Mouse (Mus musculus) thymus, adult 18-20 months (tissue): ENCODE data around the gene Bend4.
A peak's percentile ranks its signal among the peaks of the same experiment; 100 is the strongest.

Experiments used
- DNase-seq, 2 experiments: peaks; one replicate each; pipeline ENCODE4 v3.0.0; 2022; ENCODE audit warnings: mixed read lengths in 2 of 2

Bend4 gene

DNA sequence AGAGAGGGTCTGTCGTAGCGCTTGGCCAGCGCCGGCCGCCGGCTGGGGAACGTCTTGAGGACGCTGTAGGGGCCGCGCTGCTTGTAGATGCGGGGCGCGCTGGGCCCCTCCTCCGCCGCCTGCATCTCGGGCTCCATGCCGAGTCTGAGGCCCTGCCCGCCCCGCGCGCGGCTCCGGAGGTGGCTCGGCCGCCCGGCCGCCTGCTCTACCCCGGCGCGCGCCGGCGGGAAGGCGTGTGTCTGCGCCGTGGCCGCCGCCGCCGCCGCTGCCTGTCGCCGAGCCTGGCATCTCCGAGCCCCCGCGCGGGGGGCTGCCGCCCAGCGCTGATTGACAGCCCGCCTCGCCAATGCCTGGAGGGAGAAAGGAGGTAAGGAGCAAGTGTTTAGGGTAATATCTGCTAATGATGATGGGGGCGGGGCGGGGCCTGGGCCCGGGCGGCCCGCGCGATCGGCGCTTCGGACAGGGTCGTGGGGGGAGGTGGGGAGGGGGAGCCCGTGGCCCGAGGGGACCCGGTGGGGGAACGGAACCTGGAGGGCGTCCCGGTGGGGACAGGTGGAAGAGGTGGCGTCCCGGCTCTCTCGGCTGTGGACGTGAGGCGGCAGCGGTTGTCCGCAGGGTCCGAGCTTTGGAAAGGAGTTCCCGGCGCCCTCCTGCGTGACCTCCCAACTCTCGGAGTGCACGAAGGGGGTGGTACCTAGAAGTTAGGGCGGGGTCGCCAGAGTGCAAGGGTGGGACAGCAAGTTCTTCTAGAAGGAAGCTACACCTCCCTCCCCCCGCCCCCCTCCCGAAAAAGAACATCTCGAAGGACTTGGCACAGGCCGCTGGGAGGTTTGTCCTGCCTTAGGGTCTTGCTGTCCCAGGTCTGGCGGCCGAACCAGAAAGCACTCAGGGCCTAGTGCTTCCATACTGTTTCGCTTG, at the start of gene Bend4:
Bend4 (minus strand) TSS at position 868 of the 918 bp plus-strand sequence.
- peak in 1 of 2 experiments; percentile 16 for DNase-seq

DNA sequence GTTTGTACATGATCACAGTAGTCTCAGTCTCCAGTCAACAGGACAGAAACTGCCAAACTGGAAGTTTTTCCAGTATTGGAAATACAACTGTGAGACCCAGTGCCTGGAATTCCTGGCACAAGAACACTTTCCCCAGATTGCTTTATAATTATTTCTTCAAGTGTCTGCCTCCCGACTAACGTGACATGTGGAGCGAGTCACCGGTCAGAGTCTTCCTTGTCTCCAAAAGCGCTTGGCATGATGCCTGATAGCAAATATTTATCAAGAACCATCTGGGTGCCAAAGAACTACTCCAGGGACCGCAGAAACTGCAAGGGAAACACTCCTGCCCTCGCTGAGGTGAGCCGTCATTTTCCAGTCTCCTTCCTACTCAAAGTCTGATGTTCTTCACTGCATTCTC, 45.6 kb upstream of the Bend4 start:
- DNase-seq, result no peak

DNA sequence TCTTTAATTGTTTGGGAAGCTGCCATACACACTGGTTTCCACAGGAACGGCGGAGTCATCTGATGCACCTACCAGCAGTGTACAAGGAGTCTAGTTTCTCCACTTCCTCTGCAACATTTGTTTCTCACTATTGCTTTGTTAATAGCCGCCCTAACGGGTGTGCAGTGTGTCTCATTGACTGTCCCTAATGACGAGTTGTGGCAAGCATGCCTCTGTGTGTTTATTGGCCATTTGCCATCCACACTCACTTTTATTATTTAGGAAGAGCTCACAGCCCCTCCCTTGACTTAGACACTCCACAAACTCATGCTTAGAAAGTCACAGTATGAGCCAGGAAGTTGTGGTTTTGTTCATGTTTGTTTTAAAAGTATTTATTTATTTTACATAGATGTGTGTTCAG, 45.0 kb upstream of the Bend4 start:
- no peak for DNase-seq

DNA sequence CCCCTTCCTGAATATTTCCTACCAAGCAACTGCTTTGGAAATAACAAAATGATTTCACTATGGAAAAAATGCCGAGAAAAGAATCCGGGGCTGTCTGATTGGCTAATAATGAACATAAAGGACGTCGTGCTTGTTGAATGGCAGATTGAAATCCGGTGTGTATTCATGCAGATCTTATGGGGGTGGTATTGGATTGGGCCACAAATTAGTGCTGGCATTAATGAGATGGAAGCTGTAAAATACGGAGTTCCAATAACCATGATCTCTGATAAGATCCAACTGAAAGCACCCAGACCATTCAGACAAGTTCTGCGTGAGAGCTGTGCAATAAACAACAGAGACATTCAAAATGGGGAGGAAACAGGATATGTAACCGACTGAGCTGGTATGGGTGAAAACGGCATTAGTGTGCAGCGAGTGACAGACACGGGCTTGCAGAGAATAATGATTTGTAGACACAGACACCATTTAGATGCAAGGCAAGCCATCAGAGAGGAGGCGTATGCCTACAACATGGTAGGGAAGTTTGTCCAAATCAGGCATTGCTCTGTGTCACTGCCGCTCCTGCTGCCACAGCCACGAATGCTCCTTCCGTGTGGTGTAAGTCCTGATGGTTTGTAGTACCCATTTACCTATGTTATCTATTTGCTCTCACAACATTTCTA, 38.9 kb upstream of the Bend4 start:
- DNase-seq, result no peak

DNA sequence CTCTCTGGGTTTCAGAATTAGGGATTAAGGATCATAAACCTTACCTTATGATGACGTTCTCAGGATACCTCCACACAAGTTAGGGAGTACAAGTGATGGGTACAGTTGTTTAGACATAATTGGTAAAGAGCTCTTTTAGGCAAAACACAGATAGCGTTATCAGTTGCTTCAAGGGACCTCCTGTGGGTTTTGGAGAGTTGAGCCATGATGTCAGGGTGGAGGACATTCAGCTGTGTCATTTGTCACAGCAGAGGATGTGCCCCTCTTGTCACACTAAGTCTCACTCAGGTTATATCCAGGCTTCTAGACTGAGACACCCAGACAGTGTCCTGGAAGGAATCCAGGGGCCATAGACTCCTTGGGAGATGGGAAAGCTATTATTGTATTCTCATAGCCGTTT, 36.8 kb upstream of the Bend4 start:
- DNase-seq, result no peak

DNA sequence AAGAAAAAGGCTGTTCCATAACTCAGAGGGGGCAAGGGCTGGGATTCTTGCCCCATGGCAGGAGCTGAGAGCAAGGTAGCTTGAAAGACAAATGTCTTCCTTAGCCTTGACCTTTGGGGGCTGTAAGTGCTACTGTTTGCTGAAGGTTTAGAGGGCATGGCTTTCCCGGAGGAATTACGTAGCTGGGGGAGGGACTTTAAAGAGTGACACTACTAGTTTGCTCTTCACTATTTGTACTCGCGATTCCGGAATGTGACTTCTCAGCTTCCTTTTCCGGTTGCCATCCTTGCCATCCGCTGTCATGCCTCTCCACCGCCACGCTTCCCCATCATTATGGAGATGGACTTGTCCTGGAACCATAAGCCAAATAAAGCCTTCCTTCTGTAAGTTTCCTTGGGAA, 35.5 kb upstream of the Bend4 start:
- DNase-seq, result no peak

DNA sequence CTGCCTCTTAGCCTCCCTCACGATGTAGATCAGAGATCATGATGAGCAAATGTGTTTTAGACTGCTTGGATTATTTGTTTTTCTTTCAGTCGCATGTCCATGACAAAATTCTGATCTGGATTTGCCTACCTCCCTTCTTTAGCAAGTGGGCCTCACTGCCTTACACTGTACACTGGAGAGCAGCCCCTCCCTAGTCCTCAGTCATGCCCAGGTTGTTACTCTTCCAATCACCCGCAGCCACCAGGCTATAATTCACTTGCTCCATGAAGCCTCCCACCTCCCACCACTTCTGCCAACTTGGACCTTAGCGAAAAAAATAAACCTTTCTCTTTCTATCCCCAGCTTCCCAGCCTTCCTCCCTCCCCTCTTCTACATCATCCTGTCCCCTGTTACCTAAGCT, 34.2 kb upstream of the Bend4 start:
- DNase-seq, result no peak

DNA sequence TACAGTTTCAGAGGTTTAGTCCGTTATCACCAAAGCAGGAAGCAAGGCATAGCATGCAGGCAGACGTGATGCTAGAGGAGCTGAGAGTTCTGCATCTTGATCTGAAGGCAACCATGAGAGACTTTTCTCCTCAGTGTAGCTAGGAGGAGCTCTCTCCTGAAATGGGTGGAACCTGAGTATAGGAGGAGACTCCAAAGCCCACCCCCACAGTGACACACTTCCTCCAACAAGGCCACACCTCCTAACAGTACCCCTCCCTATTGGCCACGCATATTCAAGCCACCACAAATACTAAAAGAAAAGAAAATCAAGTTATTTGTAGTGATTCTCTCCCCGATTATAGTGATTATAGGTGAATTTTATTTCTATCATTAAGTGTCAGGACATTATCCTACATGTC, 28.7 kb upstream of the Bend4 start:
- no peak for DNase-seq

DNA sequence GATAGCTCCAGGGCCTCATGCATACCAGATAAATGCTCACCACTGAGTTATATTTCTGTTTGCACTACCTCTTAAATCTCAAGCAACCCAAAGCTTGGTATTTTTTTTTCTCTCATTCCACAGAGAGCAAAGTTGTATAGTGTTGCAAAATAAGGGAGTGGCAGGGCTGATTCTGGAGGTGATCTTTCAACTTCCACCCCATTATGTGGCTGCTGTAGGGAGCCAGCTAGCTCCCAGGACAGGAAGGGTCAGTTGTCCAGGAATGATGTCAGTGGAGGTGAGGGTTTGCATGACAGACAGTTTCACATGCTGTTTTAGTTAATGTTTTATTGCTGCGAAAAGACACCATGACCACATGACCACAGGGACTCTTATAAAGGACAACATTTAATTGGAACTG, 26.2 kb upstream of the Bend4 start:
- no peak for DNase-seq

DNA sequence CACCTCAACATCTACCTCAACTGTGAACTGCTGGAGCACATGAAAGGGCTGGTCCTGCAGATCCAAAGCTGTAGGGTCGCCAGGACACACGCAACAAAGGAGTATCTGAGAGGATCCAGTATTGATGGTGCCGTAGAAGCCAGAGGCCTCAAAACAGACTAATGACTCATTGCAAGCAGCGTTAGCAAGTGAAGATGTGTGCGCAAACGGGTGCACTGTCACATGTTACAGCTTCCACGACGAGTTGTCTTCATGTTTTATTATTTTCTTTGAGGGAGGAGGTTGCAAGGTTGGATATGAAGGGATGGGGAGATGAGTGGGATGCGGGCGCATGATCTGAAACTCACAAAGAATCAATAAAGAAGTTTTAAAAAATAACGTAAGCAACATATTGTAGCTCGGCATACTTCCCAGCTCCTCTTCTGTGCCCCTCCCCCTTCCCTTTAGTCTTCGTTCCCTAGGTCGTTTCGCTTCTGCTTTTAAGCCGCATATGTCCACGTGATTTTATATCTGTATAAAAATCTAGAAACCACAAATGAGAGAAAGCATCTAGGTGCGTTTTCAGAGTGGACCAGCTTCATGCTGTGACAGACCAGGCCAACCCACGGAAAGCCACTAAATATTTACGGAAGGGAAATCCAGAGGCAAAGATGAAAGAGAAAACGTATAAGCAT, 22.0 kb upstream of the Bend4 start:
- no peak for DNase-seq

DNA sequence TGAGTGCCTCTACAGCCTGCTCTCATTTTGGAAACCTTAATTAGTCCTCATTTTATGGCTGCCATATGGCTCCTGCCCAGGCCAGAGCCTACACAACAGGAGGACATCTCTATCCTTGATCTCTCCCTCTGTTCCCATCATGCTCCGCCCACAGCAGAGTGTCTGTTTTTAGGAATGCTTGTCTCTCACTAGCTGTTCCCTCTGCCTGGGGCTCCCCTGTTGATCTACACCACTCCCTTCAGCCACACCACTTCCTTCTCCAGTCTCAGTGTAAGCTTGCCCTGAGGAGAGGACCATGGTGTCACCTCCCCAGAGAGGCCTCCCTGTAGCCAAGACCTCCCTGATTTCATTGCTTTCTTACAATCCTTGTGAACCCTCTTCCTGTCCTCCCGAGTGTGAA, 18.4 kb upstream of the Bend4 start:
- no peak for DNase-seq

DNA sequence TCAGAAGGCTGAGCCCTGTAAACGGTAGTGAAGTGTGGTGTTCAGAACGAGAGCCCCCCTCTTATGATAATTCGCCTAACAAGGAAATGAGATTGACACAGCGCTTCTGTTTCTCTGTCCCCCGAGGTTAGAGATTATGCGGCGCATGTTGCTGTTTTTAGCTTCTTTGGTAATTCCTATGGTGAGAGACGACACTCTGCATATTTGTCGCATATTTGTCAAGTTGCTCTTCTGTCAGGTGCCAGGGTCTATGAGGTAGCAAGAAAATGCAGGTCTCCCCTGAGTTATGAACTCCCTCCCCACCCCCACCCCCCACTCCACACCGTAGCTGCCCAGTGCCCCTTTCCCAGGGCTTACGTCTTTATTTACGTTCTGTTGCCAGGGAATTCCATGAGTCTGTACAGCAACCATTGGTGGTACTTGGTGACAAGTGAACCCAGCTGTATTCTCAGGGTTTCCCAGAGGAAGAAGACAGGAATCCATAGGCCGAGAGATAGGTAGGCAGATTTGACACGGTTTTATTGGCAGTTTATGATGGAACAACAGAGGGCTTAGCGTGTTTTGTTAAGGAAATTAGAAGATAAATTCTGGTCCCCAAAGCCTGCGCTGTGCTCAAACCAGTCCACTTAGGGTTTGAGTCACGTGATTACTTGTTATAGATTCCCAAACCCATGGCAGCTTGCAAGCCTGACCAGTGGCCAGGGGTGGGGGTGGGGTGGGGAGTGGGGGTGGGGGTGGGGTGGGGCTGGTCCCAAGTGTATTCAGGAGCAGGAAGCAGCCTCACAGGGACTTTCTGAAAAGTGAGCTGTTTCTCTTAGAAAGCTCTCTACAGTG, 16.3 kb upstream of the Bend4 start:
- no peak for DNase-seq

DNA sequence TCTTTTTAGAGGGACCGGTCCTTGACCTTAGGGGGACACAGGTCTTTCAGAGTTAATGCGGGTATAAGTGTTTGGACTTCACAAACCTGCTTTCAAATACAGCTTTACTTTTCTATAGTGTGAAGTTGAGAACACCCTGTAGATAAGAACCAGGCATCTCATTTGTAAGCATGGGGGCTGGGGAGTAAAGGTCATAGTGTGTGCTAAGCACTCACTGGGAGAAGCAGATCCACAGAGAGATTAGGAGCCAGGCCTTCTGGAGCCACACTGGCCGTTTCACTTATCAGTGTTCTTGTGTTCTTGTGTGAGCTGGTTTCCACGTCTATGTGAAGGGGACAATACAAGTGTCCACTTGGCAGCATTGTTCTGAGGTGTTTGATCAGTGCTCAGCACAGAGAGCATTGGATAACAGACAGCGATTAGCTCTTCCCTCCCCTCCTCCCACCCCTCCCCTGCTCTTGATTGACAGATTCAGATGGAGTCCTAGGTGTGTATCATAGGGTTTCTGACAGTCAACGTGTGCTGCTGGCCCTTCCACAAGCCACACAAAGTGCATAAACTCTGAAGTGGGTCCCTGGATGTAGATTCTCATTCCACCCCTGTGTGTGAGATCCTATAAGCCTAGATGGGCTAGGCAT, 14.8 kb upstream of the Bend4 start:
- DNase-seq, result no peak

DNA sequence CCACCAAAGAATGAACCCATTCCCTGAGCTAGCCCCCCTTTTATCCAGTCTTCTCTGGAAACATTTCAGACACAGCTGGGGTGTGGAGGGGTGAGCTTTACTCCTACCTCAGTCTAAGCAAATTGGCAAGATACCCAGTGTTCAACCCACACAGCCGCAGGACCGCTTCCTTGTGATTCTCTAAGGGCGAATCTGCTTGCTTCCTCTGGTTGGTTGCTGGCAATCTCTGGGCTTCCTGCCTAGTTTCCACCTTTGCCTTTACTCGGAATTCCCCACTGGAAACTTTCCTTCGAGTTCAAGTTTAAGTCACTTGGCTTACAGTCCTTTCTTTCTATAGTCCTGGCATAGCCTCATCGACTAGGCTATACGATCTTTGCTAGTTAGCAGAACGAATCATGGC, 12.5 kb upstream of the Bend4 start:
- no peak for DNase-seq

DNA sequence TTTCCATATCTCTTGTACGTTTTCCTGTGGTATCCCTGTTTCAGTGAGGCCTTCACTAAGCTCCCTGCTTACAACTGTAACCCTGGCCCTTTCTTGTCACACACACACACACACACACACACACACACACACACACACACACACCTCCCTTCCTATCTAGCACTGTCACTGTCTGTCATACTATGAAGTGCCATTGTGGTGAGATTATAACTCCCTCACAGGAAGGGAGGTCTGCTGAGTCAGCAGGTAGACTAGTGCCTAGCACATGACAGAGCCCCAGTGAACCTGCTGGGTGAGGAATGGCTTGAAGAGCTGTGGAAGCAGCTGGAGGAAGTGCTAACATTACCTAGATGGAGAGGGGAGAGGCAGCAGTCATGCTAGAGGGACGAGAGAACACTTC, 9.3 kb upstream of the Bend4 start:
- DNase-seq, result peak; percentile 9 to 24

DNA sequence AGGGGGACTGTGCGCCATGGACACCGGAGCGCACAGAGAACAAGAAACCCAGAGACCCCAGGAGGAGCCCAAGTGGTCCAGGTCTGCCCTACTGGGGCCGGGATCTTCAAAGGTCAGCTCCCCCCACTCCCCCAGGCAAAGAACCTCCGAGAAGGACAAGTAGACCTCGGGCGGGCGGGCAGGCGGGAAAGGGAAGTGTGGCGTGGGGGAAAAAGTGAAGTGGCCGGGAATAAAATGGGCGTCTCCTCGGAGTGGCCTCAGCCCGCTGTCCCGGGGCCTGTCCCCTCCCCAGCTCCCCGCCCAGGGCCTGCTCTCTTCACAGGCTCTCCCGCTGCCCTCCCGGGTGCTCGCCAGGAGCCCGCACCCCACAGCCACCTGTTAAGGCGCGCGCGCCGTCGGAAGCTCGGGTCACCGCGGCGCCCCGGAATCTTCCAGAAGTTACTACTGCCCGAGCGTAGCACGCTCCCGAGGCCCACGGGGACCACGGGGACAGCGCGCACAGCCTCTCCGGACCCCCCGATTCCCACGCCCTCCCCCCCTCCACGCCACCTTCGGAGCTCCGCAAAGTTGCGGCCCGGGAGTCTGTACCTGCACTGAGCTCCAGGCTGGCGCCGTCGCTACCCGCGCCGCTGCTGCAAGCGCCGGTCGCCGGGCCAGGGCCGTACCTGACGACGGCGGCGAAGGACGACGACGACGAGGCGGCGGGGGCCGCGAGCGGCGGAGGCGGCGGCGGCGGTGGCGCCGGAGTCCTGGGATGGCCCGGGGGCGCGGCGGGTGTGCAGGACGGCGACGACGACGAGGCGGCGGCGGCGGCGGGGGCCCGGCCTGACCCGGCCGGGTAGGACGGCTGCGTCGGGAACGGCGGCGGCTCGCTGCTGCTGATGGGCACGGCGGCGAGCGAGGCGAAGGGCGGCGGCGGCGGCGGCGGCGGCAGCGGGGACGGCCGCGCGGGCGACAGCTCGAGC, 1.4 kb downstream of the Bend4 start:
- no peak for DNase-seq

DNA sequence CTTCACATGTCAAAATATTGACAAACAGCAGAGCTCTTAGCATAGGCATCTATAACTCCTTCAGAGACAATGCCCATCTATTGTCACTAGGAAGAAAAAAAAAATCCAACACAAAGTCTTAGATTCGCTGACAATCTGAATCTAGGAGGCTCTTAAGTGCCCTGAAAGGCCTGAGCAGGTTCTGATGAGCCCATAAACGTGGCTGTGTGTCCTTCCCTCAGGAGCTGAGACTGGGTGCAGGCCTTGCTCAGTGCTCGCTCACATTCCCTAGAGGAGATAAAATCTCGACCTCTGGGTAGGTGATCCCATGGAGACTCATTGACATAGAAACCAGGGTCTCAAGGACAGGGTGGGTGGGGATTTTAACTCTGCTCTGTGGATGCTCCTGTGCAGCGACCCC, 2.1 kb downstream of the Bend4 start:
- DNase-seq, result no peak

DNA sequence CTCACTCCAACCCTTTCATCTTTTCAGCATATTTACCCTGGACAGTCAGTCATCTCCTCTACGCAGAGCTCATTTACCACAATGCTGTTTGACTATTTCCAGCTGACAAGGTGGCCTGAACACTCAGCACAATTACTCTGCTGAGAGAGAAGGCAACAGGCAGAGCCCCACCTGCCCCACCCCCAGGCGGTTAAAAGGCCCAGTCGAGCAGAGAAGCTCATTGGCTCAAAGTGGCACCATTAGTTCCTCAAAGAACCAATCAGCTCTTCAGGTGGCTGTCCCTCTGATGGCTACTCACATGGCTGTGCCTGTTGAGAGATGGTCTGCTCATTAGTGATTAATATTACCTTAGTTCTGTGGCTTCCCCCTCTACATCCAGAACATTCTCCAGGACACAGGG, 3.5 kb downstream of the Bend4 start:
- DNase-seq, result no peak

DNA sequence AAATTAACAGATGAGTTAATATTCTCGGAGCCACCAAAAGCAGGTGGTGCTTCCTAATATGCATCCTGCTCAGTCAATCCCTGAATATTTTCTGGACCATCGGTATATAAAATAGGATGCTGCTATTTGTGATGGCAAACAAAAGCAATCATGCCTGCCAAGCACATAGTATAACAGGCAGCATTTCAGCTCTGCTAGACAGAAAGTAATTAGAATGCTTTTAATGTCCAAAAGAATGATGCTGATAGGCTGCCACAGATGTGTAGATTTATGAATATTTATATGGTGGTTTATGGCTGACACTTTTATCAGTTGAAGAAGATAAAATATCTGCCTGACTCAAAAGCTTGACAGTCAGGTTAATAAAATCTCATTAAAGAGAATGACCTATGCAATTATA, 4.1 kb downstream of the Bend4 start:
- no peak for DNase-seq

DNA sequence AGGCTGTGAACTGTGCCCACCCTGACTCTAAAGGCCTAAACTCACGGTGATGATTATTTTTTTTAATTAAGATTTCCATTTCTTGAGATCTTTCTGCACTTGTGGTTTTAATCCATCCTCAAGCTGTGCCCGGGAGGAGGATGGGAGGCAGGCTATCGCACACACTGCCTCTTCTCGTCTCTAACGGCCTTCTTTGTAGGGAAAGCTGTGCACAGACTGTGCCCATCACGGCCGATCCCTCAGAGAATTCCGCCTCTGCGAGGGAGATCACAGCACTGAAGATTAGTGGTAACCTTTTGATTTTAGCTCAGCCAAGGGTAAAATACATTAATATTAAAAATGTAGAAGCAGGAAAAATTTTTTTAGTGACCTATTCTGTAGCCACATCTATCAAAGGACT, 4.8 kb downstream of the Bend4 start:
- DNase-seq, result no peak

DNA sequence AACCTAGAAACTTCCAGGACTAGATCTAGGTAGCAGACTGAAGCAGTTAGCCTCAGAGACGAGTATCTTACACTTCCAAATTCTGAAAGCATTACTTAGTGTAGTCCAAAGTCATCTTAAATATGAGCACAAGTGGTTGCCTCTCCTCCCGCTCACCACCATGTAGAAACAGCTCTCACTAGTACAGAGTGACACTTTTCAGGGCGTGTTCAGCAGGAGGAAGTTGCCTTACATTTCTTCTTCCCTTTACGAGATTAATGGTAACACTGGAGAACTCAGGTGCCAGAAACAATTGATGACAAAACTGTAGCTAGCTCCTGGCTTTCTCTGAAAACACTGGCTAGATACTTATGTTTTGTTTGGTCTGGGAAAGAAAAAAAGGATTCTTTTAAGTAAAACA, 8.7 kb downstream of the Bend4 start:
- no peak for DNase-seq
